Mouse (Mus musculus): ENCODE results near the gene Smyd3.

The Smyd3 gene

GRCm38 (mm10) chr1:179065294-179065601, 452.6 kb downstream of the Smyd3 start:
- no peak for DNase-seq (ENCODE audit: low read depth, low spot score)

- DNase-seq (ENCODE audit: low read depth, low spot score), result no peak
These were observed 453.1 kb downstream of the Smyd3 start for GRCm38 (mm10) chr1:179064601-179065293.

- DNase-seq (ENCODE audit: low read depth, low spot score), result no peak
These were observed 456.1 kb downstream of the Smyd3 start for GRCm38 (mm10) chr1:179061759-179062168.

- DNase-seq (ENCODE audit: low read depth, low spot score), result no peak
These were observed 456.8 kb downstream of the Smyd3 start for GRCm38 (mm10) chr1:179061053-179061452.

- no peak for DNase-seq (ENCODE audit: low read depth, low spot score)
These were observed 457.5 kb downstream of the Smyd3 start for GRCm38 (mm10) chr1:179060113-179060955.

- DNase-seq (ENCODE audit: low read depth, low spot score), result no peak
These were observed 458.3 kb downstream of the Smyd3 start for GRCm38 (mm10) chr1:179059286-179060112.

- DNase-seq (ENCODE audit: low read depth, low spot score), result no peak
These were observed 459.2 kb downstream of the Smyd3 start for GRCm38 (mm10) chr1:179058675-179059074.

GRCm38 (mm10) chr1:179055760-179056159, 462.1 kb downstream of the Smyd3 start:
- DNase-seq (ENCODE audit: low read depth, low spot score), result no peak

GRCm38 (mm10) chr1:179054385-179055116, 463.3 kb downstream of the Smyd3 start:
- DNase-seq (ENCODE audit: low read depth, low spot score), result no peak

- no peak for DNase-seq (ENCODE audit: low read depth, low spot score)
These were observed 465.2 kb downstream of the Smyd3 start for GRCm38 (mm10) chr1:179052545-179053180.

GRCm38 (mm10) chr1:179047931-179048596, 469.8 kb downstream of the Smyd3 start:
- no peak for DNase-seq (ENCODE audit: low read depth, low spot score)

- DNase-seq (ENCODE audit: low read depth, low spot score), result no peak
These were observed 471.8 kb downstream of the Smyd3 start for GRCm38 (mm10) chr1:179045856-179046714.

GRCm38 (mm10) chr1:179044165-179044564, 473.7 kb downstream of the Smyd3 start:
- no peak for DNase-seq (ENCODE audit: low read depth, low spot score)

- DNase-seq (ENCODE audit: low read depth, low spot score), result no peak
These were observed 474.2 kb downstream of the Smyd3 start for GRCm38 (mm10) chr1:179043644-179044043.

GRCm38 (mm10) chr1:179041905-179042337, 475.9 kb downstream of the Smyd3 start:
- no peak for DNase-seq (ENCODE audit: low read depth, low spot score)

GRCm38 (mm10) chr1:179041231-179041904, 476.5 kb downstream of the Smyd3 start:
- DNase-seq (ENCODE audit: low read depth, low spot score), result no peak

- DNase-seq (ENCODE audit: low read depth, low spot score), result no peak
These were observed 479.0 kb downstream of the Smyd3 start for GRCm38 (mm10) chr1:179038801-179039200.

- DNase-seq (ENCODE audit: low read depth, low spot score), result no peak
These were observed 484.9 kb downstream of the Smyd3 start for GRCm38 (mm10) chr1:179032947-179033346.

- no peak for DNase-seq (ENCODE audit: low read depth, low spot score)
These were observed 486.3 kb downstream of the Smyd3 start for GRCm38 (mm10) chr1:179031581-179031980.
